In genomic region chr11:115462243-115462891, GRCm38 (mm10) we compare ENCODE assay signal across 12 mouse cellular contexts. TPM values are rescaled to one million over a fixed set of nuclear protein-coding genes. Genes with fewer than 3 reads are reported as not detected.
DNase-seq lines count a peak whose midpoint lies in the region; ATAC-seq and TF ChIP-seq lines count a peak whose summit lies in the region.
"Had no signal": no experiment of that assay in that cellular context is flagged by ENCODE, and none has a peak within 500 bp of the region (broad histone marks: within the 10 kb centered on the region; RNA-seq: fewer than 3 reads in every experiment).

Gene Slc16a5 (plus strand): TSS chr11:115462474.

- WGBS in lung, embryonic 15.5 days = 65% methylated on average over 16 of the region's 16 CpGs
- 53% methylated on average over 16 of the region's 16 CpGs for WGBS in intestine, postnatal 0 days

- no peak within 1 kb of the TSS for H3K9ac ChIP-seq in lung, embryonic 15.5 days
- 0 out of 2 replicates have a peak within 1 kb of the TSS, but pooled peaks have one; percentile 2 for H3K9ac ChIP-seq in intestine, postnatal 0 days (ENCODE audit: low read depth, low read length)
- H3K9ac ChIP-seq: limb, embryonic 12.5 days had no signal

- ATAC-seq in lung, embryonic 15.5 days (ENCODE audit: borderline replicate concordance, extremely low read depth, low FRiP score, low TSS enrichment) = peak; percentile 41; the same call in 1 of the 2 replicates
- ATAC-seq in intestine, postnatal 0 days = peak; percentile 35
- ATAC-seq: midbrain, embryonic 16.5 days had no signal

- TF ChIP-seq CTCF in intestine, postnatal 0 days (IDR thresholded peaks at IDR 0.05; ENCODE audit: low read depth) = peak; percentile 23; the same call in 1 of the 2 replicates

- intact Hi-C loops in left cerebral cortex, postnatal 25 days (cut with DNase I) = no loop called here

- DNase-seq in lung, postnatal 25 days (ENCODE audit: low spot score) = no peak
- DNase-seq in kidney, postnatal 4 days = peak; percentile 50 to 68
- peak; percentile 83 to 89 for DNase-seq in thymus, postnatal 36 days
- no peak for DNase-seq in left cerebral cortex, postnatal 25 days (ENCODE audit: low spot score in 2 of 2)
- no peak for DNase-seq in urinary bladder, postnatal 10 days (ENCODE audit: low spot score)

- H3K4me3 ChIP-seq in lung, embryonic 15.5 days = no peak within 1 kb of the TSS
- no peak within 1 kb of the TSS for H3K4me3 ChIP-seq in intestine, postnatal 0 days (ENCODE audit: low read depth, low read length)
- H3K4me3 ChIP-seq: forebrain, embryonic 10.5 days; limb, embryonic 12.5 days had no signal

- H3K4me2 ChIP-seq in lung, embryonic 15.5 days = no peak within 1 kb of the TSS
- peak within 1 kb of the TSS; percentile 44 for H3K4me2 ChIP-seq in intestine, postnatal 0 days (replicated peaks; ENCODE audit: low read depth)
- H3K4me2 ChIP-seq: limb, embryonic 12.5 days had no signal

- H3K27ac ChIP-seq in lung, embryonic 15.5 days = no peak within 1 kb of the TSS
- H3K27ac ChIP-seq in intestine, postnatal 0 days (ENCODE audit: low read depth, low read length) = peak within 1 kb of the TSS; percentile 50; the same call in 1 of the 2 replicates
- H3K27ac ChIP-seq: forebrain, embryonic 10.5 days; limb, embryonic 12.5 days had no signal

- no peaks in the 10 kb centered on the region for H3K27me3 ChIP-seq in lung, embryonic 15.5 days
- H3K27me3 ChIP-seq in intestine, postnatal 0 days (replicated peaks; ENCODE audit: control insufficient read depth, insufficient read depth, low read length) = no peaks in the 10 kb centered on the region

- no peaks in the 10 kb centered on the region for H3K36me3 ChIP-seq in lung, embryonic 15.5 days
- H3K36me3 ChIP-seq in intestine, postnatal 0 days (ENCODE audit: control insufficient read depth, insufficient read depth) = no peaks in the 10 kb centered on the region
- H3K36me3 ChIP-seq: forebrain, embryonic 10.5 days; limb, embryonic 12.5 days had no signal

- H3K4me1 ChIP-seq in lung, embryonic 15.5 days = peaks cover 3% of the 10 kb centered on the region; the same call in 1 of the 2 replicates
- peaks cover 10% of the 10 kb centered on the region; the same call in 1 of the 2 replicates for H3K4me1 ChIP-seq in intestine, postnatal 0 days (replicated peaks; ENCODE audit: control insufficient read depth, insufficient read depth, low read length)

- H3K9me3 ChIP-seq in lung, embryonic 15.5 days = no peaks in the 10 kb centered on the region
- H3K9me3 ChIP-seq in intestine, postnatal 0 days (ENCODE audit: control insufficient read depth) = no peaks in the 10 kb centered on the region
- H3K9me3 ChIP-seq: forebrain, embryonic 10.5 days; limb, embryonic 12.5 days had no signal

RNA-seq across cellular contexts. Expression of gene Slc16a5, which starts in this region (rescaled TPM):
- polyA plus RNA-seq in lung, embryonic 15.5 days (2015; fragmentation: Nextera tagmentation; extraction: Ambion mirVana) = 0.55 and 1.9 TPM in 2 replicates
- polyA plus RNA-seq in intestine, postnatal 0 days (2015; fragmentation: Nextera tagmentation; extraction: Ambion mirVana) = 3.0 and 3.4 TPM in 2 replicates
- not detected for total RNA-seq in left cerebral cortex, postnatal 25 days (2021)
- total RNA-seq: common myeloid progenitor, adult 5-6 weeks; heart, adult 8-10 months had no signal
- polyA plus RNA-seq: limb, embryonic 12.5 days had no signal

Comparison
In these comparisons a context has a peak if more than half of its experiments do, and no peak if none do; other contexts are left out.
1. DNase-seq: peak in kidney, postnatal 4 days (2 of 2) and thymus, postnatal 36 days (2 of 2); none in lung, postnatal 25 days (single experiment), left cerebral cortex, postnatal 25 days (0 of 2) and urinary bladder, postnatal 10 days (single experiment).